Mouse (Mus musculus) heart, adult 2 months (tissue): Measurements from ENCODE around the gene Ntan1. TPM values are rescaled to one million over a fixed set of nuclear protein-coding genes. Genes with fewer than 3 reads are reported as not detected.

ENCODE experiments used
- DNase-seq, 2 experiments: peaks; one replicate each; pipeline ENCODE4 v3.0.0; 2021
- H3K27ac ChIP-seq: fragments of 200-600 bp; 2 replicates; pipeline ENCODE4 v1.8.1; 2022
- H3K27me3 ChIP-seq: fragments of 200-500 bp; 2 replicates; pipeline ENCODE4 v1.6.1; 2012; ENCODE audit warnings: mild to moderate bottlenecking, low read length, inconsistent platforms, mixed read lengths; ENCODE audit not compliant: control insufficient read depth, insufficient read depth
- H3K36me3 ChIP-seq: fragments of 200-500 bp; 2 replicates; pipeline ENCODE4 v1.6.1; 2012; ENCODE audit warnings: low read length, inconsistent platforms; ENCODE audit not compliant: control insufficient read depth, insufficient read depth
- H3K4me1 ChIP-seq: fragments of 200-500 bp; 2 replicates; pipeline ENCODE4 v1.6.1; 2011; ENCODE audit warnings: low read length; ENCODE audit not compliant: control insufficient read depth, insufficient read depth
- H3K4me3 ChIP-seq: fragments of 200-600 bp; 2 replicates; pipeline ENCODE4 v1.8.1; 2022
- H3K79me2 ChIP-seq: fragments of 200-500 bp; replicated peaks from 2 replicates; pipeline ENCODE4 v1.6.1; 2012; ENCODE audit warnings: mild to moderate bottlenecking, inconsistent platforms, low read length, moderate library complexity, mixed read lengths; ENCODE audit not compliant: control insufficient read depth, insufficient read depth
- H3K9ac ChIP-seq: fragments of 200-500 bp; 2 replicates; pipeline ENCODE4 v1.6.1; 2012; ENCODE audit warnings: low read depth, mild to moderate bottlenecking, control low read depth, inconsistent platforms, low read length, mixed read lengths
- CTCF ChIP-seq: fragments of 200-600 bp; IDR thresholded peaks from 2 replicates; pipeline ENCODE4 v1.8.1; 2022; ENCODE audit warnings: antibody characterized with exemption, mild to moderate bottlenecking, moderate library complexity
- EP300 ChIP-seq: fragments of 200-500 bp; IDR thresholded peaks from 2 replicates; pipeline ENCODE4 v1.6.1; 2011; ENCODE audit warnings: low read depth, low read length, control low read depth; ENCODE audit not compliant: insufficient read depth
- POLR2A ChIP-seq: fragments of 200-500 bp; IDR thresholded peaks from 2 replicates; pipeline ENCODE4 v1.6.1; 2011; ENCODE audit warnings: mild to moderate bottlenecking, low read depth, low read length, control low read depth; ENCODE audit not compliant: insufficient read depth
- WGBS: fragments of 180-500 bp; shearing (Covaris S2); methylation state at CpG from one replicate; pipeline ENCODE4 v1.1.7; 2018; 5-methylcytosine and 5-hydroxymethylcytosine counted together
- intact Hi-C: fragments of 180-260 bp; cut with DNase I; formaldehyde crosslinking; loops from one replicate; pipeline ENCODE4 v1.15.1; 2025
- microRNA-seq, 2 experiments: library from miRNA; unstranded; fragments of <30 nt; microRNA quantifications; one replicate each; pipeline ENCODE4 v1.2.0; 2021
- polyA plus RNA-seq: library from polyadenylated mRNA; depleted of rRNA; stranded (reverse); fragments of >200 nt; gene quantifications from 2 replicates; pipeline ENCODE4 v1.2.3, GENCODE M21; 2012; rRNA removed
- total RNA-seq, 2 experiments: library from RNA; stranded (reverse); gene quantifications; 2 replicates each; pipeline ENCODE4 v1.2.3; 2021

Ntan1 gene
- total and polyA plus RNA-seq, 3 experiments = 40.2 to 47.1 (median 42.9) TPM

DNA sequence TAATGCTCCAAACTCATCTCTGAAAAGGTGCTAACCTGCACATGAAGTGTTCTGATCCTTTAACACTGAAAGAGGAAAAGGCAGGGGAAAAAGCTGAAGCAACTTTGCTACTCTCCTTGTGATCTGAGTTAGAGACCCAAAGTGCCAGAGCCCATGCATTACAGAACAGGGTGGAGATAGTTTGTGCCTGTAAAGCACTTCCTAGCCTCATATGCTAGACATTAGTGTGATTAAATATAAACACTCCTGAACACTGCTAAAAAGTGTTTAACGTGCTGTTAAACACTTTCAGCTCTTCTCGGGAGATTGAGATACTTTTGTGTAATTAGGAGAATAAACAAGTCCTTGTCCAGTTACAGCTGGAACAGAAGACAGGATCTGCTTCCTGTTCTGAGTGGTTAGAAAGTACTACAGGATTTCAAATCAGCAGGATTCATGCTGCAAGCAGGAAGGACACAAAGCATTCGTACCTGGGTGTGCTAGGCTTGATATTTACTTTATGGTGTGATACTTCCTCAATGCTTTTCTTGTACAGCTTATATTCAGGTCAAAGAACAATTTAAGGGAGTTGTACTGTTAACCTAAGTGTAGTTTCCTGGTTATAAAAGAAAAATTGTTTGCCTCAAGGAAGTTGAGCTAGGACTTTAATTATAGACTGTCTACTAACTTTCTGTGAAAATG is 64.6 kb downstream of the Ntan1 start:
- no peak for DNase-seq
- Histone ChIP-seq H3K27me3 (no peaks in the 10 kb centered on the region), H3K36me3 (peaks cover 3% of the 10 kb centered on the region; the same call in 1 of the 2 replicates), H3K9ac (no peak overlapping the region), H3K79me2 (no peaks in the 10 kb centered on the region), H3K27ac (no peak overlapping the region), H3K4me3 (no peak overlapping the region), H3K4me1 (no peaks in the 10 kb centered on the region)
- WGBS = 35% methylated on average over 3 of the region's 3 CpGs
- intact Hi-C loops = no loop called here
- TF ChIP-seq POLR2A = no peak
- TF ChIP-seq CTCF = no peak
- TF ChIP-seq EP300 = no peak

Small RNA genes lying within 50 kb of the gene (microRNA-seq; reads per million reads assigned to microRNA genes)
- 0 reads per million in 2 experiments for gene Gm27734

Other genes with a start within 250 kb of the Ntan1 start
- gene Parn, start 150.7 kb upstream of the Ntan1 start, total RNA-seq = 1 to 10 TPM; 8.9 to 9.1 TPM
- 7.3 and 13.1 TPM in 2 replicates for gene Parn, start 150.7 kb upstream of the Ntan1 start, polyA plus RNA-seq
- gene Bfar, start 147.0 kb upstream of the Ntan1 start, total RNA-seq = 10 to 100 TPM; 41.8 to 51.6 TPM
- gene Bfar, start 147.0 kb upstream of the Ntan1 start, polyA plus RNA-seq = 35.2 and 51.5 TPM in 2 replicates
- gene 3110001I22Rik, start 146.9 kb upstream of the Ntan1 start, total RNA-seq = 1 to 10 TPM; 2.6 to 2.7 TPM
- gene 3110001I22Rik, start 146.9 kb upstream of the Ntan1 start, polyA plus RNA-seq = 1.1 and 1.2 TPM in 2 replicates
- not detected for gene Pla2g10, start 87.9 kb upstream of the Ntan1 start, total RNA-seq
- gene Pla2g10, start 87.9 kb upstream of the Ntan1 start, polyA plus RNA-seq = 0.16 TPM in 1 of 2 replicates, not detected in the other
- 10 to 100 TPM; 37.9 to 38.3 TPM for gene Rrn3, start 38.1 kb upstream of the Ntan1 start, total RNA-seq
- gene Rrn3, start 38.1 kb upstream of the Ntan1 start, polyA plus RNA-seq = 17.2 and 25.4 TPM in 2 replicates
- gene Pdxdc1, start 84.3 kb downstream of the Ntan1 start, total RNA-seq = 10 to 100 TPM; 71.3 to 92.7 TPM
- gene Pdxdc1, start 84.3 kb downstream of the Ntan1 start, polyA plus RNA-seq = 67.3 and 111 TPM in 2 replicates
- 1 to 10 TPM; 1.1 to 1.4 TPM for gene Mpv17l, start 84.3 kb downstream of the Ntan1 start, total RNA-seq
- gene Mpv17l, start 84.3 kb downstream of the Ntan1 start, polyA plus RNA-seq = 1.6 and 2.3 TPM in 2 replicates
- gene 2900011O08Rik, start 167.8 kb downstream of the Ntan1 start, total RNA-seq = not detected
- 0.21 and 0.29 TPM in 2 replicates for gene 2900011O08Rik, start 167.8 kb downstream of the Ntan1 start, polyA plus RNA-seq
- gene Ifitm7, start 168.0 kb downstream of the Ntan1 start, total RNA-seq = not detected
- gene Ifitm7, start 168.0 kb downstream of the Ntan1 start, polyA plus RNA-seq = not detected in 2 replicates